Mouse (Mus musculus): ENCODE measurements around the gene Slc17a2. TPM values are rescaled to one million over a fixed set of nuclear protein-coding genes. Genes with fewer than 3 reads are reported as not detected.

Gene Slc17a2
- total and polyA plus RNA-seq, 2 experiments from 2014 or later = not detected

DNA sequence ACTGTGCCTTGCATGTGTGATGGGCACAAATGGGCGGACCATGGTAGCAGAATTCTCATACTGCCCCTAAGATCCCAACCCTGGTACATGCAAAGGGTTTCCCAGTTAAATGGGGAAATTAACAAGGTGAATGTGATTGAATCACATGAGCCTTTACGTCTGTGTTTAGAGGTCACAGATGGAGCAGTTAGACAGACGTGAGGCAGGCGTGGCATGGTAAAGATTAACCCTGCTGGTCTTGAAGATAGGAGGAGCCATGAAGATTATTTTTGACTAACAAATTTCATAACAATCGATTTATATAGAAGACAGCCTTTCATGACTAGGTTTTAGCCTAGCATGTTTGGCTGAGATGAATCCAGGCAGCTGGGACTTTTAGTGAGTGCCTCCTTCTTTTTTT lies 66.3 kb downstream of the Slc17a2 start:
- no peak for ATAC-seq
- Histone ChIP-seq H3K9ac (no peak overlapping the region), H3K27ac (ENCODE audit: low read depth, low read length) (no peak overlapping the region), H3K27me3 (ENCODE audit: insufficient read depth, low read length) (no peaks in the 10 kb centered on the region), H3K4me2 (ENCODE audit: low read depth) (no peak overlapping the region), H3K4me1 (ENCODE audit: insufficient read depth) (no peaks in the 10 kb centered on the region), H3K36me3 (ENCODE audit: insufficient read depth) (no peaks in the 10 kb centered on the region), H3K4me3 (ENCODE audit: low read depth, low read length) (no peak overlapping the region), H3K9me3 (ENCODE audit: low read length) (no peaks in the 10 kb centered on the region)
- no peak for DNase-seq
- WGBS = 82% methylated on average over 5 of the region's 5 CpGs
- TF ChIP-seq CTCF (IDR thresholded peaks at IDR 0.05; ENCODE audit: low read depth) = no peak

Other genes starting within 250 kb of the Slc17a2 start
- 180 and 204 TPM in 2 replicates for gene Hist1h3e, start 244.6 kb upstream of the Slc17a2 start, total RNA-seq (2014; rRNA removed)
- 1.9 and 2.0 TPM in 2 replicates for gene Hist1h3e, start 244.6 kb upstream of the Slc17a2 start, polyA plus RNA-seq (2015; fragmentation: Nextera tagmentation; extraction: Ambion mirVana)
- gene Hist1h2ae, start 235.8 kb upstream of the Slc17a2 start, total RNA-seq (2014; rRNA removed) = 111 TPM in 2 replicates
- 12.5 and 23.0 TPM in 2 replicates for gene Hist1h2ae, start 235.8 kb upstream of the Slc17a2 start, polyA plus RNA-seq (2015; fragmentation: Nextera tagmentation; extraction: Ambion mirVana)
- gene Hist1h2bg, start 235.6 kb upstream of the Slc17a2 start, total RNA-seq (2014; rRNA removed) = 367 and 594 TPM in 2 replicates
- gene Hist1h2bg, start 235.6 kb upstream of the Slc17a2 start, polyA plus RNA-seq (2015; fragmentation: Nextera tagmentation; extraction: Ambion mirVana) = 3.0 and 3.6 TPM in 2 replicates
- gene Hist1h2bf, start 232.8 kb upstream of the Slc17a2 start, total RNA-seq (2014; rRNA removed) = 226 and 289 TPM in 2 replicates
- not detected in 2 replicates for gene Hist1h2bf, start 232.8 kb upstream of the Slc17a2 start, polyA plus RNA-seq (2015; fragmentation: Nextera tagmentation; extraction: Ambion mirVana)
- 204 and 274 TPM in 2 replicates for gene Hist1h2ad, start 232.6 kb upstream of the Slc17a2 start, total RNA-seq (2014; rRNA removed)
- gene Hist1h2ad, start 232.6 kb upstream of the Slc17a2 start, polyA plus RNA-seq (2015; fragmentation: Nextera tagmentation; extraction: Ambion mirVana) = 0.78 TPM in 1 of 2 replicates, not detected in the other
- gene Hist1h3d, start 231.2 kb upstream of the Slc17a2 start, total RNA-seq (2014; rRNA removed) = 73.0 and 78.9 TPM in 2 replicates
- gene Hist1h3d, start 231.2 kb upstream of the Slc17a2 start, polyA plus RNA-seq (2015; fragmentation: Nextera tagmentation; extraction: Ambion mirVana) = 0.57 and 0.80 TPM in 2 replicates
- gene Hist1h4d, start 225.4 kb upstream of the Slc17a2 start, total RNA-seq (2014; rRNA removed) = 258 and 695 TPM in 2 replicates
- 25.0 and 42.2 TPM in 2 replicates for gene Hist1h4d, start 225.4 kb upstream of the Slc17a2 start, polyA plus RNA-seq (2015; fragmentation: Nextera tagmentation; extraction: Ambion mirVana)
- gene Hist1h2be, start 185.9 kb upstream of the Slc17a2 start, total RNA-seq (2014; rRNA removed) = 98.5 and 120 TPM in 2 replicates
- 0.31 and 0.39 TPM in 2 replicates for gene Hist1h2be, start 185.9 kb upstream of the Slc17a2 start, polyA plus RNA-seq (2015; fragmentation: Nextera tagmentation; extraction: Ambion mirVana)
- gene Hist1h1e, start 184.4 kb upstream of the Slc17a2 start, total RNA-seq (2014; rRNA removed) = 204 and 218 TPM in 2 replicates
- gene Hist1h1e, start 184.4 kb upstream of the Slc17a2 start, polyA plus RNA-seq (2015; fragmentation: Nextera tagmentation; extraction: Ambion mirVana) = 11.1 and 16.3 TPM in 2 replicates
- 40.9 and 44.8 TPM in 2 replicates for gene Hist1h2ac, start 123.0 kb upstream of the Slc17a2 start, total RNA-seq (2014; rRNA removed)
- gene Hist1h2ac, start 123.0 kb upstream of the Slc17a2 start, polyA plus RNA-seq (2015; fragmentation: Nextera tagmentation; extraction: Ambion mirVana) = 0.41 and 0.49 TPM in 2 replicates
- gene Hist1h2bc, start 122.8 kb upstream of the Slc17a2 start, total RNA-seq (2014; rRNA removed) = 93.7 and 124 TPM in 2 replicates
- gene Hist1h2bc, start 122.8 kb upstream of the Slc17a2 start, polyA plus RNA-seq (2015; fragmentation: Nextera tagmentation; extraction: Ambion mirVana) = 29.2 and 35.3 TPM in 2 replicates
- 1.3 TPM in 1 of 2 replicates, not detected in the other for gene Hist1h1t, start 111.2 kb upstream of the Slc17a2 start, total RNA-seq (2014; rRNA removed)
- not detected in 2 replicates for gene Hist1h1t, start 111.2 kb upstream of the Slc17a2 start, polyA plus RNA-seq (2015; fragmentation: Nextera tagmentation; extraction: Ambion mirVana)
- 917 and 942 TPM in 2 replicates for gene Hist1h4c, start 108.5 kb upstream of the Slc17a2 start, total RNA-seq (2014; rRNA removed)
- gene Hist1h4c, start 108.5 kb upstream of the Slc17a2 start, polyA plus RNA-seq (2015; fragmentation: Nextera tagmentation; extraction: Ambion mirVana) = 2.3 and 5.0 TPM in 2 replicates
- gene Hfe, start 96.1 kb upstream of the Slc17a2 start, total RNA-seq (2014; rRNA removed) = 2.5 and 3.6 TPM in 2 replicates
- 4.4 and 6.0 TPM in 2 replicates for gene Hfe, start 96.1 kb upstream of the Slc17a2 start, polyA plus RNA-seq (2015; fragmentation: Nextera tagmentation; extraction: Ambion mirVana)
- 475 and 498 TPM in 2 replicates for gene Hist1h1c, start 68.2 kb upstream of the Slc17a2 start, total RNA-seq (2014; rRNA removed)
- gene Hist1h1c, start 68.2 kb upstream of the Slc17a2 start, polyA plus RNA-seq (2015; fragmentation: Nextera tagmentation; extraction: Ambion mirVana) = 24.0 and 26.3 TPM in 2 replicates
- 294 and 301 TPM in 2 replicates for gene Hist1h3c, start 61.4 kb upstream of the Slc17a2 start, total RNA-seq (2014; rRNA removed)
- gene Hist1h3c, start 61.4 kb upstream of the Slc17a2 start, polyA plus RNA-seq (2015; fragmentation: Nextera tagmentation; extraction: Ambion mirVana) = 0.84 TPM in 1 of 2 replicates, not detected in the other
- 647 and 680 TPM in 2 replicates for gene Hist1h2bb, start 60.3 kb upstream of the Slc17a2 start, total RNA-seq (2014; rRNA removed)
- not detected in 2 replicates for gene Hist1h2bb, start 60.3 kb upstream of the Slc17a2 start, polyA plus RNA-seq (2015; fragmentation: Nextera tagmentation; extraction: Ambion mirVana)
- gene Hist1h2ab, start 55.9 kb upstream of the Slc17a2 start, total RNA-seq (2014; rRNA removed) = 305 and 340 TPM in 2 replicates
- 4.4 and 6.7 TPM in 2 replicates for gene Hist1h2ab, start 55.9 kb upstream of the Slc17a2 start, polyA plus RNA-seq (2015; fragmentation: Nextera tagmentation; extraction: Ambion mirVana)
- gene Hist1h3b, start 54.7 kb upstream of the Slc17a2 start, total RNA-seq (2014; rRNA removed) = 229 and 254 TPM in 2 replicates
- 0.25 and 0.67 TPM in 2 replicates for gene Hist1h3b, start 54.7 kb upstream of the Slc17a2 start, polyA plus RNA-seq (2015; fragmentation: Nextera tagmentation; extraction: Ambion mirVana)
- 184 and 254 TPM in 2 replicates for gene Hist1h4b, start 50.0 kb upstream of the Slc17a2 start, total RNA-seq (2014; rRNA removed)
- 1.8 and 3.0 TPM in 2 replicates for gene Hist1h4b, start 50.0 kb upstream of the Slc17a2 start, polyA plus RNA-seq (2015; fragmentation: Nextera tagmentation; extraction: Ambion mirVana)
- 303 and 421 TPM in 2 replicates for gene Hist1h4a, start 45.8 kb upstream of the Slc17a2 start, total RNA-seq (2014; rRNA removed)
- gene Hist1h4a, start 45.8 kb upstream of the Slc17a2 start, polyA plus RNA-seq (2015; fragmentation: Nextera tagmentation; extraction: Ambion mirVana) = 0.64 TPM in 1 of 2 replicates, not detected in the other
- 483 and 512 TPM in 2 replicates for gene Hist1h3a, start 44.6 kb upstream of the Slc17a2 start, total RNA-seq (2014; rRNA removed)
- gene Hist1h3a, start 44.6 kb upstream of the Slc17a2 start, polyA plus RNA-seq (2015; fragmentation: Nextera tagmentation; extraction: Ambion mirVana) = 1.2 and 2.2 TPM in 2 replicates
- 195 and 202 TPM in 2 replicates for gene Hist1h1a, start 43.3 kb upstream of the Slc17a2 start, total RNA-seq (2014; rRNA removed)
- 0.36 and 0.40 TPM in 2 replicates for gene Hist1h1a, start 43.3 kb upstream of the Slc17a2 start, polyA plus RNA-seq (2015; fragmentation: Nextera tagmentation; extraction: Ambion mirVana)
- gene Trim38, start 37.1 kb upstream of the Slc17a2 start, total RNA-seq (2014; rRNA removed) = 0.23 TPM in 1 of 2 replicates, not detected in the other
- 0.09 TPM in 1 of 2 replicates, not detected in the other for gene Trim38, start 37.1 kb upstream of the Slc17a2 start, polyA plus RNA-seq (2015; fragmentation: Nextera tagmentation; extraction: Ambion mirVana)
- 0.10 TPM in 1 of 2 replicates, not detected in the other for gene Slc17a3, start 32.4 kb downstream of the Slc17a2 start, total RNA-seq (2014; rRNA removed)
- not detected in 2 replicates for gene Slc17a3, start 32.4 kb downstream of the Slc17a2 start, polyA plus RNA-seq (2015; fragmentation: Nextera tagmentation; extraction: Ambion mirVana)
- gene Slc17a1, start 60.8 kb downstream of the Slc17a2 start, total RNA-seq (2014; rRNA removed) = 0.15 TPM in 1 of 2 replicates, not detected in the other
- gene Slc17a1, start 60.8 kb downstream of the Slc17a2 start, polyA plus RNA-seq (2015; fragmentation: Nextera tagmentation; extraction: Ambion mirVana) = not detected in 2 replicates
- gene Slc17a4, start 108.0 kb downstream of the Slc17a2 start, total RNA-seq (2014; rRNA removed) = not detected in 2 replicates
- not detected in 2 replicates for gene Slc17a4, start 108.0 kb downstream of the Slc17a2 start, polyA plus RNA-seq (2015; fragmentation: Nextera tagmentation; extraction: Ambion mirVana)
- not detected in 2 replicates for gene Hist1h2ba, start 127.2 kb downstream of the Slc17a2 start, total RNA-seq (2014; rRNA removed)
- not detected in 2 replicates for gene Hist1h2ba, start 127.2 kb downstream of the Slc17a2 start, polyA plus RNA-seq (2015; fragmentation: Nextera tagmentation; extraction: Ambion mirVana)
- not detected in 2 replicates for gene Hist1h2aa, start 127.5 kb downstream of the Slc17a2 start, total RNA-seq (2014; rRNA removed)
- not detected in 2 replicates for gene Hist1h2aa, start 127.5 kb downstream of the Slc17a2 start, polyA plus RNA-seq (2015; fragmentation: Nextera tagmentation; extraction: Ambion mirVana)
- gene Scgn, start 184.2 kb downstream of the Slc17a2 start, total RNA-seq (2014; rRNA removed) = 1.4 and 3.7 TPM in 2 replicates
- 2.7 and 3.8 TPM in 2 replicates for gene Scgn, start 184.2 kb downstream of the Slc17a2 start, polyA plus RNA-seq (2015; fragmentation: Nextera tagmentation; extraction: Ambion mirVana)

Data from forebrain, postnatal 0 days (tissue).